Mouse (Mus musculus): Measurements from ENCODE around the gene Rufy4.

Gene Rufy4

GRCm38 (mm10) chr1:74106214-74106613 is 19.1 kb upstream of the Rufy4 start:
- no peak for DNase-seq

DNA sequence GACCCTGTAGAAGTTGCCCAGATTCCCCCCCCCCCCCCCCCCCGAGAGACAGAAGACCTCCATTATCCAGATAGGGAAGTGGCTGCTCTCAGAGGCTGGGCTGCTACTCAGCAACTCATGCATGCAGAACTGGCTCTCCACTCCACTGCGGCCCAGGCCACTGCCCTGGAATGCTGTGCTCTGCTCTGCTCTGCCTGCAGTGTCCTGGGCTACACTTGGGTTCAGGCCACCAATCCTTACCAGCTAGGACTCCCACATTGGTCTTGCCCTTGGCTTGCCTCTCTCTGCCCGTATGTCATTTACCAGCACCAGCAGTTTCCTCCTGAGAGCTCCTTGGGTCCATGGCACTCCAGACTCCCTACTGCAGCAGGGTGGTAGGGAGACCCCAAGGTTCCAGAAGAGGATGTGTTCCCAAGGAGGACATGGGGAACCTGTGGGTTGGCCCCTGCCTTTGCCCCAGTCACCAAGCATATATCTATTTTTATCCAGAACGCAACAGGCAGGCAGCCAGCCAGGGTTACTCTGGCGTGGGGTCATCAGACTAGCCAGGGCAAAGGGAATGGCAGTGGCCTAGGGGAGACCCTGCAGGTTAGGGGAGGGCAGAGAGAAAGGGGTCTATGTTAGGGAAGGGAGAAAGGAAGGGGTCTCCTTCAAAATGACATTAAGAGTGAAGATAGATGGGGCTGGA is 17.3 kb upstream of the Rufy4 start:
- no peak for DNase-seq

DNA sequence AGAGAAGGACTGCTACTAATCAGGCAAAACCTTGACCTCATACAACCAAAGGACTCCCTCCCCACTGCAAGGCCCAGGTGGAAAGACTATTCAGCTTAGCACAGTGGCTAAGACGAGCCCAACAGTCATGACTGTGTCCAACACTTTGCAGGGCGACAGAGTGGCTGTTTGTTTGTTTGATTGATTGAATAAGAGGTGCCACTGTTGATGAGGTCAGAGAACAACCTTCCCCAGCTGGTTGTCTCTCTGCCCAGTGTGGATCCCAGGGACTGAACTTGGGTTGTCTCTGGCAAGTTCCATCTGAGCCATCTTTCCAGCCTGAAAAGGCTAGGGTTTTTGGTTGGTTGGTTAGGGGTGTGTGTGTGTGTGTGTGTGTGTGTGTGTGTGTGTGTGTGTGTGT is 15.7 kb upstream of the Rufy4 start:
- DNase-seq: no peak

- no peak for DNase-seq
Observed at GRCm38 (mm10) chr1:74110932-74111695, 14.2 kb upstream of the Rufy4 start.

DNA sequence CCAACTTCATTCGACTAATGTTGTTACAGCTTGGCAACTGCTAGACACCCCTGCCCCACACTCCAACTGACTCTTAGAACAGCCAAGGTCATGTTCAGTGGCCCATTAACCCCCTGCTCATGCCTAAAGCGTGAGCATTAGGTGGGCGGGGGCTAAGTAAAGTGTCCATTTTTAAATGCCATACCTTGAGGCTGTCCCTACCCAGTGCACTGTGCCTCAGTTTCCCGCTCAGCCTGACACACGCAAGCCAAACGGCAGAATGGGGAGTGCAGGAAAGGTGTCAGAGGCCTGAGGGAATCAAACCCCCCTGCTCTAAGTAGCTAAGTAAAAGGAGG is 13.7 kb upstream of the Rufy4 start:
- no peak for DNase-seq

- DNase-seq: no peak
Observed at GRCm38 (mm10) chr1:74113071-74113470, 12.3 kb upstream of the Rufy4 start.

DNA sequence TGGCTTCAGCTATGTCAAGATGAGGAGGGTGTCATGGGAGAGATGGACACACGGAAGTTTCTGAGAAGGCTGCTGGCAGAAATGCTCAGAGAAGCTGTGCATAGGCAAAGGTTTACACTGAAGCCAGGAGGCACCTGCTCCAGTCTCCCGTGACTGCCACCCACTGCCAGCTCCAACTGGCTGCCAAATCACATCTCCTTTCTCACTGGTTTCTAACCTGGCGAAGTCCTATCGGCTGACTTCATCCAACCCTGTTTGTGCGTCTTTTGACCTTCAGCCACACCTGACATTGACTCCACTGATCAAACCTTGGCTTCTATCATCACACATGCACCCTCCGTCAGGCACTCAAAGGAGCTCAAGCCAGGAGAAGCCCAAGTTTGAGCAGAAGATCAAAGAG is 7.5 kb upstream of the Rufy4 start:
- no peak for DNase-seq

GRCm38 (mm10) chr1:74119115-74119514 is 6.2 kb upstream of the Rufy4 start:
- DNase-seq: no peak

- DNase-seq: no peak
Observed at GRCm38 (mm10) chr1:74121138-74121537, 4.2 kb upstream of the Rufy4 start.

- DNase-seq: no peak
Observed at GRCm38 (mm10) chr1:74121821-74122576, 3.3 kb upstream of the Rufy4 start.

DNA sequence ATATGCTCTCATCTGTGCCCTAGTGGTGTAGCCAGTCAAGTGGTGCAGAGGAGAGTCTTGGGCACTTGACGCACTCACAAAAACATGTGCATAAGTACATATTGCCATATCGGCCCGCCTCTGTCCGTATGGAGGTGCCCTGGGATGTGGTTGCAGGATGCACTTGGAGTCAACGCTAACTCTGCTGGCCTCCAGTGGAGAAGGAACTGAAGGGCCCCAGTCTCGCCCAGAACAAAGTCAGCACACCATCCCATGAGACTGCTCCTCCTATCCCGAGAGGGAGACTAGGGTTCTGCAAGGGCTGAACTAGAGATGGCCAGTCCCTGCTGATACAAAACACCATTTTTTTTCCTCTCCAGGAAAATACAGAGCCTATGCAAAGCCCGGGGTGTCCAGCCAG is 2.1 kb upstream of the Rufy4 start:
- no peak for DNase-seq

DNA sequence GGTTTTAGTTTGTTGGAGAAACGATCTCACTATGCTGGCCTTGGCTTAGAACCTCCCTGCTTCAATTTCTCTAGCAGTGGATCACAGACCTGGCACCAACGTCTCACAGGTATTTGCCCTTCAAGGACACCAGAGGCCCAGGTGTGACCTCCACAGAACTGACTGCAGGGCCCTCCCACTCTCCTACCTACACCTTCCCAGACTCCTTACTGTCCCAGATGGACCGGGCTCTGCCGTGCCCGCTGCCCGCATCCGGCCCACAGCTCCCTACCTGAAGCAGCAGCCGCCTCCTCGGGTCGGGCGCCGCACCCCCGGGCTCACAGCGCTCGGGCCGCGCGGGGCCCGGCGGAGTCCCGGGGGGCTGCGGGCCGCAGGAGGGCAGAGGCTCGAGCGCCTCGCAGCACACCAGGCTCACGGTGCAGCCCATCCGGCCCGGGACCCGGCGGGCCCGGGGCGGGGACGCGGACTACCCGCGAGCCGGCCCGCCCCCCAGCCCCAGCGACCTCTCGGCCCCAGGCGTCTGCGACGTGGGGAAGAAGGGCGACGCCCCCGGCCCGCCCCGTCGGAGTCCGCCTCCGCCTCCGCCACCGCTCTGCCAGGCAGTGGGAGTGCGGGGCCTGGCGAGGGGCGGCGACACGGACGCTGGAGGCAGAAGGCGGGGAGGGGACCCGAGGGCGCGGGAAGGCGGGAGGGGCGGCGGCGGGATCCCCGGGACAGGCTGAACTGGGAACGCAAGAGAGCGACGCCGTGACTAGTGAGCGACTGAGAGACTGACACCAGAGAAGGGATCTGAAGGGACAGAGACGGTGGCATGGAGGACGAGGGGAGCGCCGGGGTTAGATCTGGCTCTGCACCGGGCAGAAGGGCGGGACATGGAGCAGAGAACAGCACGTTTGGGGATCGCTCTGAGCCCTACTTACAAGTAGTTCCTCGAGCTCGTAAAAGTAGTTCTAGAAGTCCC is 1.0 kb upstream of the Rufy4 start, which contains the start of gene Tns1:
Gene Tns1 (minus strand): TSS at position 429 of the 961 bp plus-strand sequence.
- DNase-seq: peak; percentile 18 to 37

DNA sequence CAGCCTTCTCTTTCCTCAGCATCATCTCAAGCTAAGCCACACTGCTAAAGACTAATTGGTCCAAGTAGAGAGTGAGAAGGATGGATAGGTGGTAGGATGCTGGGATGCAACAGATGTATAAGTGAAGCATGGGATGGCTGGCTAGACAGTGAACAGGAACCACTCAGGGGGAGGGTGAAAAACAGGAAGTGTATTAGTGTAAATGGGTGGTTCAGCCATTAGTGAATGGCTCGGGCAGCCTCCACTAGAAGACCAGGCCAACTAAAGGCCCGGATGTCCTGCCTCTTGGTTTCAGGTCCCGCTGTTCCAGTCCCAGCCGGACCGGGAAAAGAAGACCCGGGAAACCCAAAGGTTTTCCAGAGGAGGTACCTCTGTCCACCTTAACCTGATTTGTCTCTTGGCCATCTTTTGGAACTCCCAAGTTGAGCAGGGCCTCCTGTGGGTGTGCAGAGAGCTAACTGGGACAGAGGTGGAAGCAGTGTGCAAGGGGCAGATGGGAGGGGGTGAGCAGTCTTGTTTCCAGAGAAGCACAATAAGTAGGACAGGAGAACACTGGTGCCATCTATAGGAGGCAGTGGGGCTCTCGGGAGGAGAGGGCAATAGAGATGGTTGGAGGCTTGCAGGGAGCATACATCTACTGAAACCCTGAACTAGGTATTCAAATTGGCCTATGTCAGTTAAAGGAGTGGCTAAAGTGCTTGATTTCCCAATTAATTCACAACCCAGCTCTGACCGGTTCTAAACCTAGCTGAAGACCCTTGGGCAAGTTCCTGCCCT is 5.7 kb downstream of the Rufy4 start:
- DNase-seq: no peak

DNA sequence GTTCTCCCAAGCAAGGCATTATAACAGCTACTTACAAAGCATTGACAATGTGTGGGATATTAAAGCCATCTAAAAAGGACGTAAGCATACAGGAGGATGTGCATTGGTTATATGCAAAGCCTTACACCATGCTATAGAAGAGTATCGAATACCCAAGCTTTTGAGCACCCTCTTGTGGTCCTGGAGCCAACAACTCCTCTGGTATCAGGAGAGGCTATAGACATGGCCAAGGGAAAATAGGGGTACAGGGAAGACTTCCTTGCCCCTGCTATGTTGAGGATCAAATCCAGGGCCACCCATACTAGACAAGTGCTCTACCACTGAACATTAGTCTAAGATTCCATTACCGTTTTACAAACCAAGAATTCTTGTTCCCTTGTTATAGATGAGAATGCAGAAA is 6.7 kb downstream of the Rufy4 start:
- DNase-seq: no peak

DNA sequence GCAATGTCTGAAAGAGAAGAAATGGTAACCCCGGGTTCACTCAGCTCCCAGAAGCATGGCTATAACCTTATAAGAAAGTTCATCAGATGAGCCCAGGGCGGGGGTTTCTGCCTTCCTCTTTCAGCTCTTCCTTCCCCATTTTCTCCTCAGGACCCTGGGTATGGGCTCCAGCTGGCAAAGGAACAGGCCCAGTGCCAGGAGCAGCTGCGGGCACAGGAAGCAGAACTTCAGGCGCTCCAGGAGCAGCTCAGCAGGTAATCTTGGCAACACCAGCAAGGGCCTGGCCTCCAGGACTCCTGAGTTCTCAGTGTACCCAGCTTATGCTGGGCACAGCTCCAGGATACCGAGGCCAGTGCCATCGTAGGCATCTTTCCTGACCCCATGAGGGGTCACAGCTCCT is 8.6 kb downstream of the Rufy4 start:
- DNase-seq: no peak

- no peak for DNase-seq
Observed at GRCm38 (mm10) chr1:74135326-74135950, 10.1 kb downstream of the Rufy4 start.

- no peak for DNase-seq
Observed at GRCm38 (mm10) chr1:74139415-74139814, 14.1 kb downstream of the Rufy4 start.

DNA sequence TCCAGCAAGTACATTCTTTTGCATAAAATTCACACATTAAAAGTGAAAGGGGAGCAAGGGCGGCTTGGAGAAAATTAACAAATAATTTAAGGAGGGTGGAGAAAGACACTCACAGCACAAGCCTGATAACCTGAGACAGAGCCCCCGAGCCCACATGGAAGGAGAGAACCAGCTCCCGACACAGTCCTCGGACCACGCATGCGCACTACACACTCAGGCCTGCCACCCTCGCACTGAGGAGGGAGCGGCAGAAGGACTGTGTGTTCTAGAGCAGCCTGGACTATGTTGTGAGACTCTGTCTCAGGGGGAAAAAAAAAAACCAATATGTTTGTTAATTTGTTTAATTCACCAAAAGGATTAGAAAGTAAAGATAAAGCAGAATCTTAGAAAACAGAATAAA is 16.4 kb downstream of the Rufy4 start:
- DNase-seq: no peak

DNA sequence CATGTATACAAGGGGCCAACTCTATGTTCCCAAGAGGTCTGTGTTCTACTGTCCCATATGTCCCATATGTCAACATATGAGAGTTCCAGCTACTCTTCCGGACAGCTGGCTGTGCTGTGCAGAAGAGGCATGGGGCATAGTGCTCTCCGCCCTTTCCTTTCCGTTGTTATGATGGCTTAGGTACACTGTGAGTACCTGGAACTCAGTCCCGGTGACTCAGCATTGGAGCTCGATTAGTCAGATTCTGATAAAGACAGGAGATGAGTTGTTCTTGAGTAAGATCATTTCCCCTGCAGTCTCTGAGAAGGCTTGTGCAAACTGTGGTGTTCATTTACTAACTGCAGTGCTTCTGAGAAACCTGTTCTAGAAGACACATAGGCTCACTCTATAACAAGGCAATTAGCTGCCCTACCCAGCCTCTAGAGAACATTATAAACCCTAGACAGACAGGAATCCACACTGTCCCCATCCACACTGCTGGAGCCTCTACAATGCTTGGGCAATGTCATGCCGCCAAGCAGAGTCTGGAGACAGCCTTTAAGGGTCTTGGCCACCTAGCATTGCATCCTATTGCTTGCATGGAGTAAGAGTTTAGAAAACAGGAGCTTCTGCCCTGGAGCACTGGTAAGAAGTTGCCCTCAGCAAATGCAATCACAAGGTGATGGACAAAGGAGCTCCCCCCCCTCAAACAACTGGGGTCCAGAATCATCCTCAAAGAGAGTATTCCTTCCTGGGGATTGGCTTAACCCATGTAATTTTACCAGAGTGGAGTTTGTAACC is 24.0 kb downstream of the Rufy4 start:
- DNase-seq: no peak

DNA sequence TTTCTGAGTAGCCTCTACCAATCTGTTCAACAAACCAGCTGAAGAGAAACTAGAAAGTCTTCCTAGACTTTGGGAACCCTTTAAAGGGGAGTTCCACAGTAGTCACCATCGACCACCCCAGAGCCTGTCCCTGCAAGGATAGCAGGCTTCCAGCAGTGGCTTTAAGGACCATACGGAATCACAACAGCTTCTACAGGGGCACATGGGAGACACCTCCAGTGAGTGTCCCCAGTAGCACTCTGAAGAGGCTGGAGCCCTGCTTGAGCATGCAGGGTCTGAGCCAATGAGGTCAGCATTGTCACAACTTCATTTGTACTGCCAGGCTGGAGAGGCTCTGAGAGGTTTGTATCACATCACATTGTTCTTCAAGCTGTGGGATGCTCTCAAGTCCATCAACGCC is 24.8 kb downstream of the Rufy4 start:
- no peak for DNase-seq

- no peak for DNase-seq
Observed at GRCm38 (mm10) chr1:74151091-74151490, 25.8 kb downstream of the Rufy4 start.
